Mouse (Mus musculus) urinary bladder, postnatal 14 days (tissue): ENCODE measurements around the gene Rab11fip4.
A peak's percentile ranks its signal among the peaks of the same experiment; 100 is the strongest.
"Not testable (repeated sequence)": the region's sequence is repeated elsewhere in the genome, so short reads cannot be mapped to it uniquely, and the experiment has no call there.

Source experiments
- DNase-seq: peaks from one replicate; pipeline ENCODE4 v3.0.0; 2021; ENCODE audit warnings: low spot score

The Rab11fip4 gene

GRCm38 (mm10) chr11:79678363-79679153 lies 87.5 kb downstream of the Rab11fip4 start:
- no peak for DNase-seq

GRCm38 (mm10) chr11:79679929-79680328 lies 88.9 kb downstream of the Rab11fip4 start:
- no peak for DNase-seq

GRCm38 (mm10) chr11:79680559-79680958 lies 89.5 kb downstream of the Rab11fip4 start:
- no peak for DNase-seq

- no peak for DNase-seq
Measured at GRCm38 (mm10) chr11:79681182-79681581, 90.2 kb downstream of the Rab11fip4 start.

- no peak for DNase-seq
Measured at GRCm38 (mm10) chr11:79681798-79682197, 90.8 kb downstream of the Rab11fip4 start.

- no peak for DNase-seq
Measured at GRCm38 (mm10) chr11:79685109-79685508, 94.1 kb downstream of the Rab11fip4 start.

- DNase-seq = peak; percentile 91
Measured at GRCm38 (mm10) chr11:79686501-79687121, 95.6 kb downstream of the Rab11fip4 start.

- DNase-seq = no peak
Measured at GRCm38 (mm10) chr11:79689916-79690315, 98.9 kb downstream of the Rab11fip4 start.

GRCm38 (mm10) chr11:79691513-79691912 lies 100.5 kb downstream of the Rab11fip4 start:
- DNase-seq = no peak

GRCm38 (mm10) chr11:79696390-79697307 lies 105.6 kb downstream of the Rab11fip4 start:
- no peak for DNase-seq

GRCm38 (mm10) chr11:79698071-79698470 lies 107.1 kb downstream of the Rab11fip4 start:
- no peak for DNase-seq

GRCm38 (mm10) chr11:79698542-79698941 lies 107.5 kb downstream of the Rab11fip4 start:
- not testable (repeated sequence) for DNase-seq

- no peak for DNase-seq
Measured at GRCm38 (mm10) chr11:79701466-79701865, 110.5 kb downstream of the Rab11fip4 start.

GRCm38 (mm10) chr11:79702092-79702491 lies 111.1 kb downstream of the Rab11fip4 start:
- DNase-seq = no peak

GRCm38 (mm10) chr11:79703452-79703851 lies 112.4 kb downstream of the Rab11fip4 start:
- DNase-seq = peak; percentile 41

- no peak for DNase-seq
Measured at GRCm38 (mm10) chr11:79703885-79704291, 112.9 kb downstream of the Rab11fip4 start.

GRCm38 (mm10) chr11:79704318-79705150 lies 113.5 kb downstream of the Rab11fip4 start:
- DNase-seq = peak; percentile 96

GRCm38 (mm10) chr11:79707084-79707483 lies 116.1 kb downstream of the Rab11fip4 start:
- DNase-seq = no peak

- DNase-seq = peak; percentile 89
Measured at GRCm38 (mm10) chr11:79710868-79711765, 120.1 kb downstream of the Rab11fip4 start.

GRCm38 (mm10) chr11:79711766-79712369 lies 120.9 kb downstream of the Rab11fip4 start:
- DNase-seq = peak; percentile 45
